Mouse (Mus musculus): ENCODE data around the gene Isca2. TPM values are rescaled to one million over a fixed set of nuclear protein-coding genes. Genes with fewer than 3 reads are reported as not detected.

Gene Isca2
- polyA plus RNA-seq, 1 experiment from 2014 or later: 133 TPM

GRCm38 (mm10) chr12:84805228-84805842 lies 32.3 kb downstream of the Isca2 start:
- no peaks in the 10 kb centered on the region for H3K36me3 ChIP-seq (ENCODE audit: control insufficient read depth, insufficient read depth, low read length)
- DNase-seq (no peak), ATAC-seq (ENCODE audit: low FRiP score, low TSS enrichment) (no peak)
- H3K27ac ChIP-seq (replicated peaks; ENCODE audit: low read depth, low read length): no peak overlapping the region
- no peak overlapping the region for H3K4me2 ChIP-seq (ENCODE audit: low read length)
- H3K9ac ChIP-seq (replicated peaks; ENCODE audit: low read length): no peak overlapping the region
- no peak overlapping the region for H3K4me3 ChIP-seq (replicated peaks; ENCODE audit: low read depth, low read length)
- no peaks in the 10 kb centered on the region for H3K4me1 ChIP-seq (ENCODE audit: control insufficient read depth, insufficient read depth, low read length)
- WGBS: 84% methylated on average over 9 of the region's 9 CpGs
- no peaks in the 10 kb centered on the region for H3K9me3 ChIP-seq (ENCODE audit: control insufficient read depth, low read length)
- H3K27me3 ChIP-seq (ENCODE audit: control insufficient read depth, insufficient read depth, low read length): no peaks in the 10 kb centered on the region

- Histone ChIP-seq H3K4me1 (ENCODE audit: control insufficient read depth, insufficient read depth, low read length) (no peaks in the 10 kb centered on the region), H3K9ac (replicated peaks; ENCODE audit: low read length) (no peak overlapping the region), H3K9me3 (ENCODE audit: control insufficient read depth, low read length) (no peaks in the 10 kb centered on the region), H3K36me3 (ENCODE audit: control insufficient read depth, insufficient read depth, low read length) (no peaks in the 10 kb centered on the region), H3K27ac (replicated peaks; ENCODE audit: low read depth, low read length) (no peak overlapping the region), H3K4me2 (ENCODE audit: low read length) (no peak overlapping the region), H3K27me3 (ENCODE audit: control insufficient read depth, insufficient read depth, low read length) (no peaks in the 10 kb centered on the region), H3K4me3 (replicated peaks; ENCODE audit: low read depth, low read length) (no peak overlapping the region)
- no peak for ATAC-seq (ENCODE audit: low FRiP score, low TSS enrichment)
- WGBS: 80% methylated on average over 1 of the region's 1 CpGs
- DNase-seq: no peak
Observed at GRCm38 (mm10) chr12:84806010-84806409, 33.0 kb downstream of the Isca2 start.

- ATAC-seq (ENCODE audit: low FRiP score, low TSS enrichment): no peak
Observed at GRCm38 (mm10) chr12:84806726-84807125, 33.7 kb downstream of the Isca2 start.

GRCm38 (mm10) chr12:84807351-84807750 lies 34.3 kb downstream of the Isca2 start:
- Histone ChIP-seq H3K4me2 (ENCODE audit: low read length) (no peak overlapping the region), H3K9ac (replicated peaks; ENCODE audit: low read length) (no peak overlapping the region), H3K4me3 (replicated peaks; ENCODE audit: low read depth, low read length) (no peak overlapping the region), H3K36me3 (ENCODE audit: control insufficient read depth, insufficient read depth, low read length) (no peaks in the 10 kb centered on the region), H3K27ac (replicated peaks; ENCODE audit: low read depth, low read length) (no peak overlapping the region), H3K9me3 (ENCODE audit: control insufficient read depth, low read length) (no peaks in the 10 kb centered on the region), H3K27me3 (ENCODE audit: control insufficient read depth, insufficient read depth, low read length) (no peaks in the 10 kb centered on the region), H3K4me1 (ENCODE audit: control insufficient read depth, insufficient read depth, low read length) (no peaks in the 10 kb centered on the region)
- WGBS: 87% methylated on average over 13 of the region's 13 CpGs
- DNase-seq (no peak), ATAC-seq (ENCODE audit: low FRiP score, low TSS enrichment) (no peak)

More at GRCm38 (mm10) chr12:84806726-84807125, 33.7 kb downstream of the Isca2 start:
- Histone ChIP-seq H3K27ac (replicated peaks; ENCODE audit: low read depth, low read length) (no peak overlapping the region), H3K4me2 (ENCODE audit: low read length) (no peak overlapping the region), H3K9ac (replicated peaks; ENCODE audit: low read length) (no peak overlapping the region), H3K36me3 (ENCODE audit: control insufficient read depth, insufficient read depth, low read length) (no peaks in the 10 kb centered on the region), H3K9me3 (ENCODE audit: control insufficient read depth, low read length) (no peaks in the 10 kb centered on the region), H3K4me3 (replicated peaks; ENCODE audit: low read depth, low read length) (no peak overlapping the region), H3K27me3 (ENCODE audit: control insufficient read depth, insufficient read depth, low read length) (no peaks in the 10 kb centered on the region), H3K4me1 (ENCODE audit: control insufficient read depth, insufficient read depth, low read length) (no peaks in the 10 kb centered on the region)
- DNase-seq: no peak
- 70% methylated on average over 5 of the region's 5 CpGs for WGBS

GRCm38 (mm10) chr12:84809033-84809432 lies 36.0 kb downstream of the Isca2 start:
- no peak for ATAC-seq (ENCODE audit: low FRiP score, low TSS enrichment)
- H3K9me3 ChIP-seq (ENCODE audit: control insufficient read depth, low read length): no peaks in the 10 kb centered on the region
- no peaks in the 10 kb centered on the region for H3K4me1 ChIP-seq (ENCODE audit: control insufficient read depth, insufficient read depth, low read length)
- no peaks in the 10 kb centered on the region for H3K27me3 ChIP-seq (ENCODE audit: control insufficient read depth, insufficient read depth, low read length)
- H3K9ac ChIP-seq (replicated peaks; ENCODE audit: low read length): no peak overlapping the region
- no peaks in the 10 kb centered on the region for H3K36me3 ChIP-seq (ENCODE audit: control insufficient read depth, insufficient read depth, low read length)
- H3K4me2 ChIP-seq (ENCODE audit: low read length): no peak overlapping the region
- no peak overlapping the region for H3K4me3 ChIP-seq (replicated peaks; ENCODE audit: low read depth, low read length)
- no peak for DNase-seq
- 80% methylated on average over 6 of the region's 6 CpGs for WGBS
- H3K27ac ChIP-seq (replicated peaks; ENCODE audit: low read depth, low read length): no peak overlapping the region

GRCm38 (mm10) chr12:84810810-84811209 lies 37.8 kb downstream of the Isca2 start:
- ATAC-seq (ENCODE audit: low FRiP score, low TSS enrichment) (no peak), DNase-seq (no peak)
- H3K9me3 ChIP-seq (ENCODE audit: control insufficient read depth, low read length): no peaks in the 10 kb centered on the region
- WGBS: 84% methylated on average over 1 of the region's 1 CpGs
- H3K4me2 ChIP-seq (ENCODE audit: low read length): no peak overlapping the region
- H3K9ac ChIP-seq (replicated peaks; ENCODE audit: low read length): no peak overlapping the region
- no peaks in the 10 kb centered on the region for H3K4me1 ChIP-seq (ENCODE audit: control insufficient read depth, insufficient read depth, low read length)
- no peaks in the 10 kb centered on the region for H3K36me3 ChIP-seq (ENCODE audit: control insufficient read depth, insufficient read depth, low read length)
- H3K27me3 ChIP-seq (ENCODE audit: control insufficient read depth, insufficient read depth, low read length): no peaks in the 10 kb centered on the region
- no peak overlapping the region for H3K27ac ChIP-seq (replicated peaks; ENCODE audit: low read depth, low read length)
- H3K4me3 ChIP-seq (replicated peaks; ENCODE audit: low read depth, low read length): no peak overlapping the region

GRCm38 (mm10) chr12:84811510-84811909 lies 38.5 kb downstream of the Isca2 start:
- no peak overlapping the region for H3K27ac ChIP-seq (replicated peaks; ENCODE audit: low read depth, low read length)
- no peak overlapping the region for H3K9ac ChIP-seq (replicated peaks; ENCODE audit: low read length)
- DNase-seq: no peak
- H3K36me3 ChIP-seq (ENCODE audit: control insufficient read depth, insufficient read depth, low read length): no peaks in the 10 kb centered on the region
- no peak overlapping the region for H3K4me2 ChIP-seq (ENCODE audit: low read length)
- no peaks in the 10 kb centered on the region for H3K27me3 ChIP-seq (ENCODE audit: control insufficient read depth, insufficient read depth, low read length)
- WGBS: 64% methylated on average over 4 of the region's 4 CpGs
- no peak overlapping the region for H3K4me3 ChIP-seq (replicated peaks; ENCODE audit: low read depth, low read length)
- H3K9me3 ChIP-seq (ENCODE audit: control insufficient read depth, low read length): no peaks in the 10 kb centered on the region
- no peaks in the 10 kb centered on the region for H3K4me1 ChIP-seq (ENCODE audit: control insufficient read depth, insufficient read depth, low read length)
- ATAC-seq (ENCODE audit: low FRiP score, low TSS enrichment): no peak

GRCm38 (mm10) chr12:84812004-84812403 lies 39.0 kb downstream of the Isca2 start:
- Histone ChIP-seq H3K4me1 (ENCODE audit: control insufficient read depth, insufficient read depth, low read length) (no peaks in the 10 kb centered on the region), H3K4me2 (ENCODE audit: low read length) (no peak overlapping the region), H3K4me3 (replicated peaks; ENCODE audit: low read depth, low read length) (no peak overlapping the region), H3K9ac (replicated peaks; ENCODE audit: low read length) (no peak overlapping the region), H3K27ac (replicated peaks; ENCODE audit: low read depth, low read length) (no peak overlapping the region), H3K36me3 (ENCODE audit: control insufficient read depth, insufficient read depth, low read length) (no peaks in the 10 kb centered on the region), H3K9me3 (ENCODE audit: control insufficient read depth, low read length) (no peaks in the 10 kb centered on the region), H3K27me3 (ENCODE audit: control insufficient read depth, insufficient read depth, low read length) (no peaks in the 10 kb centered on the region)
- WGBS: 60% methylated on average over 3 of the region's 3 CpGs
- DNase-seq (no peak), ATAC-seq (ENCODE audit: low FRiP score, low TSS enrichment) (no peak)

- Histone ChIP-seq H3K4me3 (replicated peaks; ENCODE audit: low read depth, low read length) (no peak overlapping the region), H3K4me2 (ENCODE audit: low read length) (no peak overlapping the region), H3K36me3 (ENCODE audit: control insufficient read depth, insufficient read depth, low read length) (no peaks in the 10 kb centered on the region), H3K9me3 (ENCODE audit: control insufficient read depth, low read length) (no peaks in the 10 kb centered on the region), H3K9ac (replicated peaks; ENCODE audit: low read length) (no peak overlapping the region), H3K27me3 (ENCODE audit: control insufficient read depth, insufficient read depth, low read length) (no peaks in the 10 kb centered on the region), H3K27ac (replicated peaks; ENCODE audit: low read depth, low read length) (no peak overlapping the region), H3K4me1 (ENCODE audit: control insufficient read depth, insufficient read depth, low read length) (no peaks in the 10 kb centered on the region)
- ATAC-seq (ENCODE audit: low FRiP score, low TSS enrichment) (no peak), DNase-seq (no peak)
- WGBS: 47% methylated on average over 7 of the region's 7 CpGs
Observed at GRCm38 (mm10) chr12:84813773-84814172, 40.7 kb downstream of the Isca2 start.
